Mouse (Mus musculus) megakaryocyte, embryonic 14.5 days (primary cell): Measurements from ENCODE around the gene Ggt7.

Experiments
- FLI1 ChIP-seq: IDR thresholded peaks from 2 replicates; pipeline ENCODE4 v1.6.1; 2012; ENCODE audit warnings: low read length, inconsistent platforms, mixed read lengths
- GATA1 ChIP-seq: IDR thresholded peaks from 3 replicates; pipeline ENCODE4 v1.6.1; 2012; ENCODE audit warnings: mixed read lengths, low read length, inconsistent platforms, borderline replicate concordance

GRCm38 (mm10) chr2:155524378-155524777 lies 6.3 kb upstream of the Ggt7 start:
- TF ChIP-seq FLI1 (no peak), GATA1 (no peak)
